Mouse (Mus musculus): ENCODE data around the gene Gcg. TPM values are rescaled to one million over a fixed set of nuclear protein-coding genes. Genes with fewer than 3 reads are reported as not detected.
A peak's percentile ranks its signal among the peaks of the same experiment; 100 is the strongest.

The Gcg gene
- polyA plus RNA-seq, 1 experiment from 2014 or later = not detected

DNA sequence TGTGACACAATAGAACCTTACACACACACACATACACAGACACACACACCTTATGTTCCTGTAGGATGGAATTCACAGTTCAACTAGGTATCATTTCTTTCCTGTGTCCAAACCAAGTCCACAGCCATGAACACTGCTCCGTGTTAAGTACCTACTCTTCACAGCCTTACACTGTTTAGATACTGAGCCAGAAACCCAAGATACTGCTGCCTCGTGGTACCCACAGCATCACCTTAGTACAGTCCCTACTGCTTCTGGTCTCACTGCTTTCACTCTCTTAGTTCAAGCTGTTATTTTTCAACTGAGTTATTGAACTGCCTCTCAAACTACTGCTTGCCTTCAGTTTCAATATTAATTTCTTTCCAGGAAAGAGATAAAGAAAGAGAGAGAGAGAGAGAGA is 20.2 kb downstream of the Gcg start:
- DNase-seq (ENCODE audit: low spot score, missing footprints) (no peak), ATAC-seq (ENCODE audit: low FRiP score) (no peak)
- H3K9ac ChIP-seq (ENCODE audit: low read length) = no peak overlapping the region
- H3K27ac ChIP-seq (ENCODE audit: low read depth, low read length) = no peak overlapping the region
- H3K4me1 ChIP-seq (ENCODE audit: control insufficient read depth, insufficient read depth, low read length) = no peaks in the 10 kb centered on the region
- no peaks in the 10 kb centered on the region for H3K27me3 ChIP-seq (ENCODE audit: control insufficient read depth, insufficient read depth, low read length)
- H3K4me2 ChIP-seq = no peak overlapping the region
- WGBS = 79% methylated on average over 2 of the region's 2 CpGs
- H3K4me3 ChIP-seq (ENCODE audit: low read depth, low read length) = no peak overlapping the region
- H3K9me3 ChIP-seq (ENCODE audit: control insufficient read depth, low read length) = no peaks in the 10 kb centered on the region
- no peaks in the 10 kb centered on the region for H3K36me3 ChIP-seq (ENCODE audit: control insufficient read depth, insufficient read depth, low read length)

DNA sequence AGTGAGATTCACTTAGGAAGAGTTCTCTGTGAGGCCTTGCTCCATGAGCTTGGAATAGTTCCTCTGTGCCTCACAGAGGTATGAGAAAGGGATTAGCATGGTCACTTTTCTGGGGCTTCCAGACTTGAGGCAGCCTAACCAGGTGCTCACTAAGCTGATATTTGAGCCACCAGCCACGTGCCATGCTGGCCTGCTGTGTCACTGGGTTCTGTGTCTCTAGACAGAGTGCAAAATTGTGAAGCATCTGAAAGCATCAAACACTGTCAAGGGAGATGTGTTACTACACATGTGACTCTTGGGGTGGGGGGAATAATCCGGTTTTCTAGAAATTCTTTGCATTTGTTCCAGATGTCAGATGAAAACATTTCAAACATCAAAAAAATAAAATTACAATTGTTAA is 21.3 kb downstream of the Gcg start:
- ATAC-seq (ENCODE audit: low FRiP score) = no peak
- Histone ChIP-seq H3K36me3 (ENCODE audit: control insufficient read depth, insufficient read depth, low read length) (no peaks in the 10 kb centered on the region), H3K9me3 (ENCODE audit: control insufficient read depth, low read length) (no peaks in the 10 kb centered on the region), H3K27me3 (ENCODE audit: control insufficient read depth, insufficient read depth, low read length) (no peaks in the 10 kb centered on the region), H3K4me1 (ENCODE audit: control insufficient read depth, insufficient read depth, low read length) (no peaks in the 10 kb centered on the region), H3K4me2 (no peak overlapping the region), H3K4me3 (ENCODE audit: low read depth, low read length) (no peak overlapping the region), H3K27ac (ENCODE audit: low read depth, low read length) (no peak overlapping the region), H3K9ac (ENCODE audit: low read length) (no peak overlapping the region)
- 87% methylated on average over 2 of the region's 2 CpGs for WGBS
- no peak for DNase-seq (ENCODE audit: low spot score, missing footprints)

GRCm38 (mm10) chr2:62460815-62461450 is 22.5 kb downstream of the Gcg start:
- Histone ChIP-seq H3K36me3 (ENCODE audit: control insufficient read depth, insufficient read depth, low read length) (no peaks in the 10 kb centered on the region), H3K9ac (ENCODE audit: low read length) (no peak overlapping the region), H3K9me3 (ENCODE audit: control insufficient read depth, low read length) (no peaks in the 10 kb centered on the region), H3K4me2 (no peak overlapping the region), H3K27ac (ENCODE audit: low read depth, low read length) (no peak overlapping the region), H3K27me3 (ENCODE audit: control insufficient read depth, insufficient read depth, low read length) (no peaks in the 10 kb centered on the region), H3K4me1 (ENCODE audit: control insufficient read depth, insufficient read depth, low read length) (no peaks in the 10 kb centered on the region), H3K4me3 (ENCODE audit: low read depth, low read length) (no peak overlapping the region)
- WGBS = 90% methylated on average over 12 of the region's 12 CpGs
- DNase-seq (ENCODE audit: low spot score, missing footprints) (no peak), ATAC-seq (ENCODE audit: low FRiP score) (no peak)

- no peak overlapping the region for H3K4me3 ChIP-seq (ENCODE audit: low read depth, low read length)
- no peaks in the 10 kb centered on the region for H3K4me1 ChIP-seq (ENCODE audit: control insufficient read depth, insufficient read depth, low read length)
- H3K4me2 ChIP-seq = no peak overlapping the region
- no peaks in the 10 kb centered on the region for H3K9me3 ChIP-seq (ENCODE audit: control insufficient read depth, low read length)
- 92% methylated on average over 7 of the region's 7 CpGs for WGBS
- H3K27me3 ChIP-seq (ENCODE audit: control insufficient read depth, insufficient read depth, low read length) = no peaks in the 10 kb centered on the region
- DNase-seq (ENCODE audit: low spot score, missing footprints) (no peak), ATAC-seq (ENCODE audit: low FRiP score) (no peak)
- H3K9ac ChIP-seq (ENCODE audit: low read length) = no peak overlapping the region
- no peak overlapping the region for H3K27ac ChIP-seq (ENCODE audit: low read depth, low read length)
- H3K36me3 ChIP-seq (ENCODE audit: control insufficient read depth, insufficient read depth, low read length) = no peaks in the 10 kb centered on the region
Observed at GRCm38 (mm10) chr2:62460231-62460710, 23.2 kb downstream of the Gcg start.

DNA sequence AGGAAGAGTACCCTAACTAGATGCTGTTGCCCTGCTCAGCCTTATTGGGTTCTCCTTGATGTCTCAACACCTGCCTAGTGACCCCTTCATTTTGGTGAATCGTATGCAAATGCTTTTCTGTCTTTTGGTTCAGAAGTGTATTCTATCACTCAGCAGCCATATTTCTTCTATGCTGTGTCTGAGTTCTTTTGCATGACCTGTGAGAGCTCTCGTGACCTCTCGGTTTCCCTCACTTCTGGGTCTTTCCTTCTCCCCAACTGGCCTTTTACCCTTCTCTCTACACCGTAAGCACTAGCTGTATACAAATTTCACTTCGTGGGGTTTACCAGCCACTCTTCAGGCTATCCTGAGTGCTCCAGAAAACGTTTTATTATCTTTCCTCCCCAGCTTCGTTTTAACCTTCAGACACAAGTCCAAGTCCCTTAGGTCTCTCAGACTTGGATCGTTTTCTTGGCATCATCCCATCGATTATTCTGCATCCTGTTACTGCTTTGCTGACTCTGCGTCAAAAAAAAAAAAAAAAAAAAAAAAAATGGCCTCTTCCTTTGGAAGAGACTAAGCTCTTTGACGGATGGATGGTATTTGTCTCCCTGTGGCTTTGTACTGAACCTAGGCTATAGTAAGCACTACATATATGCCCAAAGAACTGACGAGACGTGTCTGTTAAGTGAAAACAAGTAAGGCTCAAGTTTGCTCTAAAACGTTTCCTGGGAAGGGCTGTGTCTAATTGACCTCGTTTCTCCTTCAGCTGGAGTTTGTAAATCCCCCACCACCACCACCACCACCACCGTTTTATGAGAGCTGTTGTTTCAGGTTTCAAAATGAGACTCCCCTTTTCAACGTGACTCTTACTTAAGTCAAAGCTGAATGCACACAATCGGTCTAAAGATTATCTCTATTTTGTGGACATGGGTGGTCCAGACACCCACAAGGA is 23.9 kb downstream of the Gcg start:
- Histone ChIP-seq H3K4me3 (ENCODE audit: low read depth, low read length) (no peak overlapping the region), H3K27me3 (ENCODE audit: control insufficient read depth, insufficient read depth, low read length) (no peaks in the 10 kb centered on the region), H3K4me2 (no peak overlapping the region), H3K27ac (ENCODE audit: low read depth, low read length) (no peak overlapping the region), H3K4me1 (ENCODE audit: control insufficient read depth, insufficient read depth, low read length) (no peaks in the 10 kb centered on the region), H3K9ac (ENCODE audit: low read length) (no peak overlapping the region), H3K9me3 (ENCODE audit: control insufficient read depth, low read length) (no peaks in the 10 kb centered on the region), H3K36me3 (ENCODE audit: control insufficient read depth, insufficient read depth, low read length) (no peaks in the 10 kb centered on the region)
- no peak for ATAC-seq (ENCODE audit: low FRiP score)
- WGBS = 77% methylated on average over 18 of the region's 18 CpGs
- no peak for DNase-seq (ENCODE audit: low spot score, missing footprints)

- no peak overlapping the region for H3K4me2 ChIP-seq
- no peaks in the 10 kb centered on the region for H3K36me3 ChIP-seq (ENCODE audit: control insufficient read depth, insufficient read depth, low read length)
- H3K4me1 ChIP-seq (ENCODE audit: control insufficient read depth, insufficient read depth, low read length) = no peaks in the 10 kb centered on the region
- 43% methylated on average over 9 of the region's 9 CpGs for WGBS
- no peaks in the 10 kb centered on the region for H3K27me3 ChIP-seq (ENCODE audit: control insufficient read depth, insufficient read depth, low read length)
- H3K27ac ChIP-seq (ENCODE audit: low read depth, low read length) = no peak overlapping the region
- DNase-seq (ENCODE audit: low spot score, missing footprints) (no peak), ATAC-seq (ENCODE audit: low FRiP score) (peak; percentile 12; the same call in 1 of the 2 replicates)
- no peak overlapping the region for H3K4me3 ChIP-seq (ENCODE audit: low read depth, low read length)
- no peaks in the 10 kb centered on the region for H3K9me3 ChIP-seq (ENCODE audit: control insufficient read depth, low read length)
- no peak overlapping the region for H3K9ac ChIP-seq (ENCODE audit: low read length)
Observed at GRCm38 (mm10) chr2:62458070-62458469, 25.4 kb downstream of the Gcg start.

- no peaks in the 10 kb centered on the region for H3K36me3 ChIP-seq (ENCODE audit: control insufficient read depth, insufficient read depth, low read length)
- H3K4me1 ChIP-seq (ENCODE audit: control insufficient read depth, insufficient read depth, low read length) = no peaks in the 10 kb centered on the region
- ATAC-seq (ENCODE audit: low FRiP score) (no peak), DNase-seq (ENCODE audit: low spot score, missing footprints) (no peak)
- H3K4me2 ChIP-seq = no peak overlapping the region
- no peak overlapping the region for H3K9ac ChIP-seq (ENCODE audit: low read length)
- H3K9me3 ChIP-seq (ENCODE audit: control insufficient read depth, low read length) = no peaks in the 10 kb centered on the region
- 88% methylated on average over 11 of the region's 11 CpGs for WGBS
- no peak overlapping the region for H3K27ac ChIP-seq (ENCODE audit: low read depth, low read length)
- no peaks in the 10 kb centered on the region for H3K27me3 ChIP-seq (ENCODE audit: control insufficient read depth, insufficient read depth, low read length)
- no peak overlapping the region for H3K4me3 ChIP-seq (ENCODE audit: low read depth, low read length)
Observed at GRCm38 (mm10) chr2:62454991-62455390, 28.5 kb downstream of the Gcg start.

GRCm38 (mm10) chr2:62454033-62454432 is 29.4 kb downstream of the Gcg start:
- Histone ChIP-seq H3K27ac (ENCODE audit: low read depth, low read length) (no peak overlapping the region), H3K4me2 (no peak overlapping the region), H3K4me1 (ENCODE audit: control insufficient read depth, insufficient read depth, low read length) (no peaks in the 10 kb centered on the region), H3K9me3 (ENCODE audit: control insufficient read depth, low read length) (no peaks in the 10 kb centered on the region), H3K9ac (ENCODE audit: low read length) (no peak overlapping the region), H3K4me3 (ENCODE audit: low read depth, low read length) (no peak overlapping the region), H3K27me3 (ENCODE audit: control insufficient read depth, insufficient read depth, low read length) (no peaks in the 10 kb centered on the region), H3K36me3 (ENCODE audit: control insufficient read depth, insufficient read depth, low read length) (no peaks in the 10 kb centered on the region)
- WGBS = 76% methylated on average over 6 of the region's 6 CpGs
- ATAC-seq (ENCODE audit: low FRiP score) = no peak
- no peak for DNase-seq (ENCODE audit: low spot score, missing footprints)

DNA sequence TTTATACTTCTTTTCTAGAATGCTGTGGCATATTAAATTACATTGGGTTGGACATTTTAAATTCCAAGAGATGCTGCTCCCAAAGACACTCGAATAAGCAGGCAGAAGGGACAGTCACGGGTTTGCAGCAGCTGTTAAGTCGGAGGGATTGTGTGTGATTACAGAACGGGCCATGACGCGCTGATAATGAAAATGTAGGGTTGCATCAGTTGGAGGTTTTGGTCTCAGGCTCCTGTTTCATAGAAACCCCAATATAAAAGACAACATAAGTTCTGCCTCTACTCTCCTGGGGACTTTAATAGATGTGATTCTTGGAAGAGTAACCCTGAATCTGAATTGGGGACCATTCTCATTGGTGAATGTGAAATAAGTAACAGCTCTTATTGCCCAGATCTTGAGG is 33.1 kb downstream of the Gcg start:
- no peak overlapping the region for H3K4me3 ChIP-seq (ENCODE audit: low read depth, low read length)
- H3K36me3 ChIP-seq (ENCODE audit: control insufficient read depth, insufficient read depth, low read length) = no peaks in the 10 kb centered on the region
- no peaks in the 10 kb centered on the region for H3K9me3 ChIP-seq (ENCODE audit: control insufficient read depth, low read length)
- no peak overlapping the region for H3K4me2 ChIP-seq
- H3K4me1 ChIP-seq (ENCODE audit: control insufficient read depth, insufficient read depth, low read length) = no peaks in the 10 kb centered on the region
- no peak for ATAC-seq (ENCODE audit: low FRiP score)
- WGBS = 89% methylated on average over 6 of the region's 6 CpGs
- no peak overlapping the region for H3K27ac ChIP-seq (ENCODE audit: low read depth, low read length)
- no peak for DNase-seq (ENCODE audit: low spot score, missing footprints)
- H3K9ac ChIP-seq (ENCODE audit: low read length) = no peak overlapping the region
- H3K27me3 ChIP-seq (ENCODE audit: control insufficient read depth, insufficient read depth, low read length) = no peaks in the 10 kb centered on the region

Data from midbrain, embryonic 11.5 days (tissue).